Mouse (Mus musculus) megakaryocyte-erythroid progenitor cell, adult 5-6 weeks (primary cell): ENCODE data around the gene Pfn1. TPM values are rescaled to one million over a fixed set of nuclear protein-coding genes. Genes with fewer than 3 reads are reported as not detected.

Experiments used
- ATAC-seq: replicated peaks from 2 replicates; pipeline ENCODE4 v1.8.0; 2016; ENCODE audit warnings: mild to moderate bottlenecking, inconsistent platforms; ENCODE audit not compliant: severe bottlenecking, poor library complexity, low FRiP score, low TSS enrichment
- total RNA-seq, 2 experiments: library from RNA; stranded (forward) in 1 of 2; stranded (reverse) in 1 of 2; fragments of 200-1000, 215-1000 nt in 1 of 2; fragments of >200 nt in 1 of 2; fragmentation: Nextera tagmentation in 1 of 2; gene quantifications; 2 replicates each; pipeline ENCODE4 v1.2.3; 2014 to 2017

Pfn1 gene
- total RNA-seq, 2 experiments from 2014 or later = 675 to 1,236 TPM

DNA sequence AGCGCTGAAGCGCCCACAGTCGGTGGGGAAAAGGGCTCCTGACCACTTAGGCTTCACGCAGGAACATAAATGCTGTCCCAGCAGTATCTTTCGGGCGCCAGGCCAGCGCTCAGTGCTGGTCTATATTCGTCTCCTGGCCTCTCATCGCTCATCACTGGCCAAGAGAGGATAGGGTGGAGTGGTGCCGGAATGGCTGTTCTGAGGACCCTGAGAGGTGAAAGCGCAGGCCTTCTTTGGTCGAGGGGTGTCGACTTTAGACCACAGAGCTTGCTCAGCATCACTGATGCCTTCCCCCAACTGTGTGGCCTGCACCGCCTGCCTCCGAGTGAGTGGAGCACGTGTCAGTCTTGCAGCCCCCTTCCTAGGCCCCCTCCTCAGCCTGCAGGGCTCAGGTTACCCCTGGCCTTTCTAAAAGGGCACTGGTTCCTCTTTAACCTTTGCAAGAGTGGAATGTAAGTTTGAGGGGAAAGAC, 2.0 kb upstream of the Pfn1 start:
- ATAC-seq = no peak

DNA sequence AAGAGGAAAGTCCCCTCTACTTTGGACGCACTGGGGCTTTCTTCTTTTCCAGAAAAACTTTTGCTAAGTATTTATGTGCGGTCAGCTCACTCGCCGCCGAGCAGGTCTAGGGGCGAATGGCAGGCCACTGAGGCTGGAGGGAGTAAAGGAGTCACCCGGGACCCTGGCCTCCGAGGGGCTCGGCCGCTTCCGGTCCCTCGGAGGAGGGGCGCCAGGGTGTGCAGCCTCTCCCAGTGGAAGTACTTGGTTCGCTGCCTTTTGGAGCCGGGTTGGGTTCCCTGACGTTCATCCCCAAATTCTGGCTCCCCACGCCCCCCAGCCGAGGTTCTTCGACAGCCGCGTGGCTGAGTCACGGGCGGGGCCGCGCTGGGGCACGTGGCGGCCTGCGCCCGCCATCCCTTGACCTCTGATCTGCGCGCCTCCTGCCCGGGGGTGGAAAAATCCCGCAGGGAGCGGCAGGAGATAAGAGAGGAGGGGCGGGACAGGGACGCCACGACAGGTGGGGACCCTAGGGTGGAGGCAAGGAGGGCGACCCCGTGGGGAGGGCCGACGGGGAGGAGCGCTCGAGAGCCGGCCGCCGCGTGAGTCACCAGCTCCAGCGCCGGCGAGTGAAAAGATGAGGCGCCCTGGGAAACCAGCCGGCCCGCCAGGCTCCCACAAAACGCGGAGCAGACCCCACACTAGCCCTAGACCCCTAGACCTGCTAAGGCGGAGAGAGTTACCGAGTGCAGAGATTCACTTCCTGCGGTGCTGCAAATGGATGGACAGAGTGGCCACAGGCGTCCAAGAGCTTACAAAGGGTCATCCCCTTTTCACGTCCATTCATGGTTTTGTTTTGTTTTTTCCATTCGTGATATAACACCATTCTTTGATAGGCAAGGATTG, 1.4 kb upstream of the Pfn1 start:
- ATAC-seq = no peak

DNA sequence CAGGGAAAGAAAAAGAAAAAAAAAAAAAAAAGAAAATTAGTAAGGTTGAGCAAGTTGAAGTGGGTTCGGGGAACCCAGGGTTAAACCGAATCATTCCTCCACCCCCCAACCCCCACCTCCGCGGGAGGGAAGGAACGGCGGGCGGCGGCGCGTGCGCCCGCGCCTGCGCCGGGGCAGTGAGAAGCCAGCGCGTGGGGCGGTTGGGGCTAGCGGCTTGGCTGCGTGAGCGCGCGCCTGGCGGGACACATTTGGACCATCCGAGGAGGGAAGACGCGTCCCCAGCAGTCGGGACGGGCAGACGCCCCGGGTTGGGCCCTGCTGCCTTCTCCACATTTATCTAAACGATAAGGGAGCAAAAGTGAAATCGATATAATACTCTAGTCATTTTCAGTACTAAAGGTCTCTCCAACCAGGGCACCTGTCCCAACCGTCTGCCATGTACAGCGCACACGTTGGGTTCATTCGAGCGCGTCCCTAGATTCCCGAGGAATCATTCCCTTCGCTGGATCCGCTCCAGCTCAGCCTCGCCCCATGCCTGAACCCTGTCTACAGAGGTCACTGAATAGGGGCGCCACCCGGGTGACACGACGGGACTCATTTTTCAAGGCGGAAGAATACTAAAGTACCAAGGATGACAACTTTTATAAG, 603 bp upstream of the Pfn1 start:
- peak; percentile 33 for ATAC-seq

DNA sequence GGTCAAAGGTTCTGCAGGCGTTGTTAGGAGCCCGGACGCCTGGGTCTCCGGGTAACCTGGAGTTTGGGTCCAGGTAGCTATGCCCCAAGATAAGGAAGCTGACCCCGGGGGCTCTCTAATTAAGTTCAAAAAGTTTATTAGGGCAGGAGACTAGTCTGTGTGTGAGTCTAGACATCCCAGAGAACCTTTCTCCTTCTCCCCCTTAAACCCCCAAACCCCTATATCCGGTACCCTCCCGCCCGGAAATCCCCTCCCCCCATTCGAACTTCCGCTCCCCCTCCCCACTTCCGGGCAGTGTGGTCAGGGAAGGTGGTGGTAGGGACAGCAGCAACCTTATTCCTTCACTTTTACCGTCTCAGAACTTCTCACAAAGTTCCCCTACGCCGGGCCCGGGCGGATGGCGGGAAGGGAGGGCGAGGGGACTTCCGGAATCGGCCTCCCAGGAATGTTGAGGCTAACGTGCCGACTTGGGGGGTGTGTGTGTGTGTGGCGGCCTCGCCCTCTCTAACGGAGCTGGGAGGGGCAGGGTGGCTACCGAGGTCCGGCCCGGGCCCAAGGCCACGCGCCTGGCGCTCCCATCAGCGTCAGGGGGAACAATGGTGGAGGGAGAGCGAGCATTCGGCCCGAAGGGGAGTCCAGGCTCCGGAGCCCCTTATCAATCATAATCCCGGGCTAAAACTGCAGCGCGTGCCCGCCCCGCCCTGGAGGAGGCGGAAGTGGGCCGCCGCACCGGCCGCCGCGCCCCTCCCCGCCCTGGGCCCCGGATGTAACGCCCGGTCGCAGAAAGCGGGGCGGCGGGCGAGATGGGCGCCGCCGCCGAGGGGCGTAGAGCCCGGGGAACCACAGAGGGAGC, 873 bp downstream of the Pfn1 start:
- 0 out of 2 replicates have a peak, but pooled peaks have one; percentile 8 for ATAC-seq

DNA sequence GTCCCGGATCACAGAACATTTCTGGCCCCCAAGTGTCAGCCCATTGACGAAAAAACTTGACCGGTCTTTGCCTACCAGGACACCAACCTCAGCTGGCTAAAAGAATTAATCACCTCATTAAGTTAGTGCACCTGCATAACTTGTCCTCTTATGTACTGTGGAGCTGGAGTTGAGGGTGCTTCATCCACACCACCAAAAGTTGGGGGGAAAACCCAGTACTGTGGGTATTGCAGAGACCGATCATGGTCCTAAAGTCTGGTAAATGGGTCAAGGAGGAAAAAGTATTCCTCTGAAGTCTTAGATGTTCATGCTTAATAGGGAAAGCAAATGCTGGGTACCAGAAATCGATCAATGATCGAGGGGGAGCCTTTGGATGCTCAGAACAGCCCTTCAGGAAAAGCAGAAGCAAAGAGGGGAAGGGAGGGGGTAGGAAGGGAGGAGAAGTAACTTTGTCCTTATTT, 1.5 kb downstream of the Pfn1 start:
- no peak for ATAC-seq

DNA sequence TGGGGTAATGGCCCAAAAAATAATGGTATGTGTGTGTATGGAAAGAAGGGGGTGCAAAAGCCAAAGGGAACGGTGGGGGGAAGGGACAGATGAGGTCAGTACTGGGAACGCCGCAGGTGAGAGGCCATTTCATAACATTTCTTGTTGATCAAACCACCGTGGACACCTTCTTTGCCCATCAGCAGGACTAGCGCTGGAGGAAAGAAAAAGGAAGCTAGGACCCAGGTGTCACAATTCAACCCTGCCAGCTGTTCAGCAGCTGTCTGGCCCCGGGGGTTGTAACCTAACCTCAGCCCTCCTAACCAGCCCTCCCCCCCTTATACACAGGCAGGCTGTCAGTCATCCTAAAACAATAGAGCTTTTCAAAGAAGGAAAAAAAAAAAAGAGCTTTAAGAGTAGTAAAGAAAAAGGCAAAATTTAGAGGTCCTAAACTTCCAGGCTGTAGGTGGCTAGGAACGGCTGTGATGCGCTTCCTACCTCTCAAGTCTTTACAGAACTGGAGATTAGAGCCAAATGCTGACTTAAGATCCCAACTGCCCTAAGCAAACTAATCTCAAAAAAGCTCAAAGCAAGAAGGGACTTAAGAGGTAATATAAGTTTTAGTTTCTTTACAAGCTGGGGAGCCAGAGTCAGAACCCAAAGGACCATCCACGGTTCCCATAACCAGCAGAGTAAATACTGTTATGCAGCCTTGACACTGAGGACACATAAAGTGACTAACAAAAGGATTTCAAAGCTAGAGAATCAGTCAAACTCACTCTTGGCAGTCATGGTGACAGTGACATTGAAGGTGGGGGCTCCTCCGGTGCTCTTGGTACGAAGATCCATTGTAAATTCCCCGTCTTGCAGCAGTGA, 2.2 kb downstream of the Pfn1 start:
- ATAC-seq = no peak

DNA sequence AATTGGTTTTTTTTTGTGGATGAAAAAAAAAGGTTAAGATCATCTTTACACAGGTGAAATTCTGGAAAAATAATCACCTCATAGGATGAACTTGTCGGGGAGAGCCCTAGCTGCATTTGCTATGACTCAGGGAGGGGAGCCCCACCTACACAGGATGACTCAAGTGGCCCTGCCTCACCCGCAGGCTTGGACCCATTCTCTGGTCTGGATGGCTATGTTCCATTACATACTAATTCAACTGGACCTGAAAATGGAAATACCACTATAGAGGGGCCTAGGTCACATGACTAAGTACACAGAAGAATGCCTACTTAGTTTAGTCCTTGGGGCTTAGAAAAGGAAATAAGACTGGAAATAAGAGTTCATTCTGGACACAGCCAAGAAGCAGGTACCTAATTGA, 3.1 kb downstream of the Pfn1 start:
- ATAC-seq = no peak

DNA sequence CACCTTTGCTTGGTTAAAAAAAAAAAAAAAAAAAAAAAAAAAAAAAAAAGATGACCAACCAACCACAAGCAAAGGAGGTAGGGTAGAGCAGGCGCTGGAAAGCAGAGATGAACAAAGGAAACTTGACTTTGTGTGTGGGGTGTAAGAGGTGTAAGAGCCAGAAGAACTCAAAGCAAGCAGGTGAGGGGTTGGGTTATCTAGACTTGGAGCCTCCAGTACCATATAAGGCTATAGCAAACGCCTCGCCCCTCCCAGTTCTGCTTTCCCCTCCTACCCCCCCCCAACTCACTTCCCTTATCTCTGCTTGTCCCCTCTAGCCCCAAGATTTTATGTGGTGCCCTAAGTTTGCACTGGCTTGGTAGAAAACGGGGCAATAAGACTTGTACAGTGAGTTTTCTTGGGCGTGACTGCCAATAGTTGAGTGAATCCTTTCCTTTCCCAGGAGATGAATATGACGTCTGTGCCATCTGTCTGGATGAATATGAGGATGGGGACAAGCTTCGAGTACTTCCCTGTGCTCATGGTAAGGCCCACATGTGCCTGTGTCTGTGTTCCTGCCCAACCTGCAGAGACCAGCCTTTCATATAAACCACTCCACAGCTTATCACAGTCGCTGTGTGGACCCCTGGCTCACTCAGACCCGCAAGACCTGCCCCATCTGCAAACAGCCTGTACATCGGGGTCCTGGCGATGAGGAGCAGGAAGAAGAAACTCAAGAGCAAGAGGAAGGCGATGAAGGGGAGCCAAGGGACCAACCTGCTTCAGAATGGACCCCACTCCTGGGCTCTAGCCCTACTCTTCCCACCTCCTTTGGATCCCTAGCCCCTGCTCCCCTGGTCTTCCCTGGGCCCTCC, 3.9 kb downstream of the Pfn1 start:
- ATAC-seq = no peak

DNA sequence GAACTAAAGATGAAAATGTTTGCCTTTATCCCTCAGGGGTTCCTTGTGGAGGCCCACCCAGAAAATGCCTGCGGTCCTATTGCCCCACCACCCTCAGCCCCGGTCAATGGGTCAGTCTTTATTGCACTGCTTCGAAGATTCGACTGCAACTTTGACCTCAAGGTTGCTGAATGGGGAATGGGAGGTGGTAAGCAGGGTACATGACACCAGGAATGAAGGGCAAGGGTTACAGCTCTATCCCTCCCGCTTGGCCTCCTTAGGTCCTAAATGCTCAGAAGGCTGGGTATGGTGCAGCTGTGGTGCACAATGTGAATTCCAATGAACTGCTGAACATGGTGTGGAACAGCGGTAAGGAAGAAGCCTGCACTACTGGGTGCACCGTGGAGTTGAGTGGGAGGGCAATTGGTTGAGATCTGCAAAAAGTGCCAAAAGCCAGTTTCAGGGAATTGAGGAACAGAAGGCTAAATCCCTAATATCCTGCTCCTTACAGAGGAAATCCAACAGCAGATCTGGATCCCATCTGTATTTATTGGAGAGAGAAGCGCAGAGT, 5.2 kb downstream of the Pfn1 start:
- no peak for ATAC-seq

DNA sequence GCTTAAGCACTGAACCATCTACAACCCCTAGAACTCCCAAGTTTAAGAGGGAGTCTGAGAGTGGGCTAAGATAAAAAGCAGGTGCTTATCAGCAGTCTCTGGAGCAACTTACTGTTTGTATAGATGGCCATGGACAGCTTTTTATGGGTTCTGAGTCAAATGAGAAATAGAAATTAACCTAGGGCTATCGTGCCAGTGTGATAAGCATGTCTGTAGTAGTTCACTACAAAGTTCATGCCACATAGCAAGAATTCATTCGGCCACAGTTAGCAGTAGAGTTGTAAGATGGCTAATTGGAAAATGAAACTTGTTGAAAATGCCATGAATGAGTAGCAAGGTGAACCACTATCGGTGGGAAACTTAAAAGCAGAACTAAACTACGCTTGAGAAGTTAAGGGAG, 5.9 kb downstream of the Pfn1 start:
- ATAC-seq = peak; percentile 13

DNA sequence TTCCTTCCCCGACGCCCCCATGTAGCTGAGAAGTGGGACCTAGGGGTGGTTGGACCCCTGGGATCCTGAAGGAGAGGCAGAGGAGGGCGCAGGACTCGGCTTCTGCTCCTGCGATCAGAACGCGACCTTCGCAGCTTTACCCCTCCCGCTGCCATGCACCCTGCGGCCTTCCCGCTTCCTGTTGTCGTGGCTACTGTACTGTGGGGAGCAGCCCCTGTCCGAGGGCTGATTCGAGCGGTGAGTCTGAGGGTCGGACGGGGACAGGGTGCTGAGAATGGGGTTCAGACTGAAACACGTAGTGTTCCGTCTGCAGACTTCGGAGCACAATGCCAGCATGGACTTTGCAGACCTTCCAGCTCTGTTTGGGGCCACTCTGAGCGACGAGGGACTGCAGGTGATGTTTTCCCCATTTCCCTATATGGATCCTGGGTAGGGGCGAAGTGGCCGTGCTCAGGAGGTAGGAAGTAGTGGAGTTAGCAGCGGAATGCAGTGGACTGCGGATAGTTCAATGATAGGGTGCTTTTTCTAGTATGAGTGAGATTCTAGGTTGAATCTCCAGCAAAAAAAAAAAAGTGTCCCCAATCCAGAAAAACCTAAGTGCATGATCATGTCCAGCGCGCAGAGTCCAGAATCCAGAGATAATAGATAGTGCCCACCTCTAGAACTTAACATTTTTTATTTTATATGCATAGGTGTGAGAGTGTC, 6.6 kb downstream of the Pfn1 start:
- ATAC-seq = peak; percentile 10; the same call in 1 of the 2 replicates

DNA sequence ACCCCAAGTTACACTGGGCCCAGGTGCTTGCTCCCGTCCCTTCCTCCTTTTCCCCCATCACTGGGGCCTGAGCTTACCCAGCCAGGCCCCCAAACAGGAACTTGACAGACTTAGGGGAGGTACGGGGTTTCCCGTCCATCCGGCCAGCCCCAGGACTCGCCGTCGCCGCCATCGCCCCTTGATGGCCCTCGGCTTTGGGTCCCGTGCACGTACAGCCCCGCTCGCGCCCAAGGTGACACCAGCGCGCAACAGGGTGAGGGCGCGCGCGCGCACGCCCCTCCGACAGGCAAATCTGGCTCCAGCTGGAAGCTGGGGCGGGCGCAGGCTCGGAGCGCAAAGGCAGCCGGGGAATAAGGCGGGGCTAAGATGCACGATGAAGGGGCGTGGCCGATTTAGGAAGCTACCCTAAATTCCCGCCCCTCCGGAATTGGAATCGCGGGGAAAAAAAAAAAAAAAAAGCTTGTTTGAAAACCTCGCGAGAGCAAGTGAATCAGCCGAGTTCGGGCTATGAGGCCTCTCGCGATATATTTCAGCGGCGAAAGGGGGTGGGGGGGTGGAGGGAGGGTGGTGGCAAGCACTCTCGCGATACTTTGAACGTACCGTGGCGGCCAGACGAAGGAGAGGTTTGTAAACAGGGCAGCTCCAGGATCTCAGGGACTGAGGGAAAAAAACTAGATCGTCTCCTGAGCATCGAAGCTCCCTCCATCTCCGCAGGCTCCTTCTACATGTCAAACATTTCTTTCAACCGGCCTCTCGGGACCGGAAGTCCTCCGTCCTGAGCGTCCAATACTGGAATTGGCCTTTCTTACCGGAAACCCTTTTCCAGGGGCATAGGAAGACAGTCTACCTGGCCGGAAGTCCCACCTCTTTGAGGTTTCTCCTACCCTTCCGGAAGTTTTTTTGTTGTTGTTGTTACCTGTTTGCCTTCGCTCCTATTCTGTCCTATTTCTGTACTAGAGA, 7.5 kb downstream of the Pfn1 start, which contains the start of the genes Rnf167 and Slc25a11:
TSS of gene Rnf167 (plus strand) at position 545 of the 960 bp plus-strand sequence.
TSS of gene Slc25a11 (minus strand) at position 789 of the 960 bp plus-strand sequence.
- ATAC-seq = peak; percentile 72

DNA sequence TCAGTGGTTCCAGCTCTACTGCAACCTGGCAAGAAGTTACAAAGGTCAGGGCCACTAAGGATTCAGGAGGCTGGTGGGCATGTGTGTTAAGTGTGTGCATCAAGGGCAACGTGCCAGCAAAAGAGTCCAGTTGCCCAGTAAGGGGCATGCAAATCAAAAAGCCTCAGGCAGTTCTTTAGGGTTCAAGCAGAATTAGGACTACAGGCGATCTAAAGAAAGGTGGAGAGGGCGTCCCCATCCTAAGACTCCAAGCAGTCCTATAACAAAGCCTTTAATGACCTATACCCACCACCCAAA, 8.2 kb downstream of the Pfn1 start:
- ATAC-seq = no peak

DNA sequence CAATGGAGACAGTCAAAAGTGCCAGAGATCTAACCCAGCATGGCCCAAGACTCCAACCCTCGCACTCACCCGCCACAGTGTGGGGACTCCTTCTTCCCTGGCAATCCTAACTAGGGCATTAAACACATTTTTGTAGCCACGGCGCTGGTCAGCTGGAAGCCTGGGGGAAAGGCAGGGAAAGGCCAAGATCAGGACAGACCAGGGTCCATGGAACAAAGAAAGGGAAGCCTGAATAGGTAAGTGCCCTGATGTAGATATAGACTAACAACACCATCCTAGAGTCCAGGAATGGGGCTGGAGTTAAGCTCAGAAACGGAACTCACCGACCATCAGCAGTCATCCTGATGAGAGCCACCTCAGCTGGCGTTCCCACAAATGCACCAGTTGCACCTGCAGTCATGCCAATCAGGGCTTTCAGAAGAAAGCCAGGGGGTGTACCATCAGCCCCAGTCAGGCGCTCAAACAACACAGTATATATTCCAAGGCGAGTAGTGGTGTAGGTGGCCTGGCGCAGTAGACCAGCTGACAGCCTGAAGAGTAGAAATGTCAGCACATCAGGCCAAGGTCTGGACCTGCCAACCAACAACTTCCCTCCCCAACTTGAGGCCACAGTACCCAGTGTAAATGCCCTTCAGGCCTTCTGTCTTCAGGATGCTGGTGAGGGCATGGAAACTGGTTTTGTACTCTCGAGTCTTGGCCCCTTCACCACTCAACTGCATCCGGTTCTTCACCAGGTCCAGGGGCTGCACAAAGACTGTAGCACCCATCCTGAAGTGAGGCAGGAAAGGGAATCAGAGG, 8.8 kb downstream of the Pfn1 start:
- ATAC-seq = no peak

DNA sequence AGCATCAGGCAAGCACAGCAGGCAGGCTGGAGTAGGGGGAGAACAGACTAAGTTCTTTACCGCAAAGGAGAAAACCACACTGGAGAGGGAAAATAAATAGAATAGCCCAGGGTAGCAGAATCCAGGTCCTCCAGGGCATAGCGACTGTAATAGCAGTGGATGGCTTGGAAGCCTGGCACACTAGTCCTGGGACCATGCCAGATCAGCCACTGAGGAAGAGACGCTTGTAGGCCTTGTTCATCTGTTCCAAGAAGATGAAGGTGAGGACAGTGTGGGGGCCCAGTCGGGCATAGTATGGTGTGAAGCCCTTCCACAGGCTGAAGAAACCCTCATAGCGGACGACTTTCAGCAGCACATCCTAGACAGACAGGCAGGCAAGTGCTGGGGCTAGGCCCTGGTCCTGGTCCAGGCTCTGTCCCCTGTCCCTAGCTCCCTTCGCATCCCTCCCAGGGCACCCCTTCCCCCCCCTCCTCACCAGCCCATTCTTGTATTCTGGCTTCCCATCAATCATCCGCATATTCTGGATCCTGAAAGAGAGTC, 9.8 kb downstream of the Pfn1 start:
- ATAC-seq = no peak
